In genomic region chr3:146583478-146583877, GRCm38 (mm10) we compare ENCODE assay signal across 23 mouse cellular contexts. TPM values are rescaled to one million over a fixed set of nuclear protein-coding genes. Genes with fewer than 3 reads are reported as not detected.
DNase-seq lines count a peak whose midpoint lies in the region; ATAC-seq and TF ChIP-seq lines count a peak whose summit lies in the region.
"Had no signal": no experiment of that assay in that cellular context is flagged by ENCODE, and none has a peak within 500 bp of the region (broad histone marks: within the 10 kb centered on the region; RNA-seq: fewer than 3 reads in every experiment).

No protein-coding gene starts in this region.

- WGBS in forebrain, postnatal 0 days = 84% methylated on average over 4 of the region's 4 CpGs
- 84% methylated on average over 4 of the region's 4 CpGs for WGBS in forebrain, embryonic 11.5 days
- 45% methylated on average over 4 of the region's 4 CpGs for WGBS in heart, postnatal 0 days

- no peak overlapping the region for H3K4me2 ChIP-seq in forebrain, postnatal 0 days (ENCODE audit: low read depth)
- no peak overlapping the region for H3K4me2 ChIP-seq in forebrain, embryonic 11.5 days (ENCODE audit: low read depth, low read length, severe bottlenecking)
- H3K4me2 ChIP-seq in heart, postnatal 0 days (ENCODE audit: low read depth, low read length) = peak overlapping the region; percentile 44
- H3K4me2 ChIP-seq: hindbrain, embryonic 15.5 days; liver, embryonic 13.5 days; midbrain, embryonic 12.5 days; neural tube, embryonic 15.5 days had no signal

- H3K9ac ChIP-seq in forebrain, postnatal 0 days = no peak overlapping the region
- no peak overlapping the region for H3K9ac ChIP-seq in forebrain, embryonic 11.5 days (ENCODE audit: low read length)
- no peak overlapping the region for H3K9ac ChIP-seq in heart, postnatal 0 days (replicated peaks; ENCODE audit: low read depth, low read length)
- H3K9ac ChIP-seq: hindbrain, embryonic 15.5 days; liver, embryonic 13.5 days; midbrain, embryonic 12.5 days; neural tube, embryonic 15.5 days had no signal

- intact Hi-C loops in heart, postnatal 10 days (cut with DNase I) = no loop called here

- no peak for TF ChIP-seq CTCF in forebrain, postnatal 0 days (IDR thresholded peaks at IDR 0.05; ENCODE audit: low read depth)
- TF ChIP-seq CTCF in heart, postnatal 0 days (IDR thresholded peaks at IDR 0.05; ENCODE audit: low read depth) = no peak
- no peak for TF ChIP-seq CTCF in cortical plate, adult 2 months (IDR thresholded peaks at IDR 0.05; ENCODE audit: extremely low read depth, insufficient read depth, low read length)

- H3K4me1 ChIP-seq in forebrain, postnatal 0 days (ENCODE audit: insufficient read depth) = no peaks in the 10 kb centered on the region
- H3K4me1 ChIP-seq in forebrain, embryonic 11.5 days (replicated peaks; ENCODE audit: control insufficient read depth, insufficient read depth, low read length) = no peaks in the 10 kb centered on the region
- H3K4me1 ChIP-seq in heart, postnatal 0 days (ENCODE audit: control insufficient read depth, insufficient read depth) = no peaks in the 10 kb centered on the region
- H3K4me1 ChIP-seq in cortical plate, adult 2 months (ENCODE audit: control insufficient read depth, insufficient read depth, low read length) = no peaks in the 10 kb centered on the region
- H3K4me1 ChIP-seq: hindbrain, embryonic 15.5 days; liver, embryonic 13.5 days; midbrain, embryonic 12.5 days; neural tube, embryonic 15.5 days had no signal

- no peaks in the 10 kb centered on the region for H3K27me3 ChIP-seq in forebrain, postnatal 0 days (ENCODE audit: insufficient read depth, low read length)
- no peaks in the 10 kb centered on the region for H3K27me3 ChIP-seq in forebrain, embryonic 11.5 days (ENCODE audit: control insufficient read depth, insufficient read depth, low read length)
- H3K27me3 ChIP-seq in heart, postnatal 0 days (ENCODE audit: control insufficient read depth, insufficient read depth, low read length) = no peaks in the 10 kb centered on the region
- H3K27me3 ChIP-seq: hindbrain, embryonic 15.5 days; liver, embryonic 13.5 days; midbrain, embryonic 12.5 days; neural tube, embryonic 15.5 days had no signal

- DNase-seq in forebrain, postnatal 0 days = no peak
- no peak for DNase-seq in forebrain, embryonic 11.5 days (ENCODE audit: low spot score)
- DNase-seq in heart, postnatal 0 days (ENCODE audit: low spot score) = no peak
- no peak for DNase-seq in heart, postnatal 10 days
- no peak for DNase-seq in adrenal gland, postnatal 25 days
- DNase-seq: adrenal gland, postnatal 14 days; cerebellum, adult 9-11 months; gastrocnemius, postnatal 14 days; liver, embryonic 13.5 days; right cerebral cortex, postnatal 25 days had no signal

- peak overlapping the region; percentile 29; the same call in 1 of the 2 replicates for H3K27ac ChIP-seq in forebrain, postnatal 0 days (ENCODE audit: low read depth, low read length)
- H3K27ac ChIP-seq in forebrain, embryonic 11.5 days (ENCODE audit: low read depth, low read length) = no peak overlapping the region
- H3K27ac ChIP-seq in heart, postnatal 0 days (ENCODE audit: low read depth) = no peak overlapping the region
- H3K27ac ChIP-seq in cortical plate, adult 2 months (ENCODE audit: insufficient read depth, low read length) = peak overlapping the region; percentile 4; the same call in 1 of the 2 replicates
- H3K27ac ChIP-seq: hindbrain, embryonic 15.5 days; liver, embryonic 13.5 days; midbrain, embryonic 12.5 days; neural tube, embryonic 15.5 days had no signal

- TF ChIP-seq POLR2A in cortical plate, adult 2 months (IDR thresholded peaks at IDR 0.05; ENCODE audit: extremely low read depth, insufficient read depth, low read length) = no peak

- no peaks in the 10 kb centered on the region for H3K36me3 ChIP-seq in forebrain, postnatal 0 days (ENCODE audit: insufficient read depth)
- H3K36me3 ChIP-seq in forebrain, embryonic 11.5 days (ENCODE audit: control insufficient read depth, insufficient read depth, low read length) = no peaks in the 10 kb centered on the region
- no peaks in the 10 kb centered on the region for H3K36me3 ChIP-seq in heart, postnatal 0 days (replicated peaks; ENCODE audit: control insufficient read depth, insufficient read depth, low read length)
- H3K36me3 ChIP-seq: hindbrain, embryonic 15.5 days; liver, embryonic 13.5 days; midbrain, embryonic 12.5 days; neural tube, embryonic 15.5 days had no signal

- no peaks in the 10 kb centered on the region for H3K9me3 ChIP-seq in forebrain, postnatal 0 days (ENCODE audit: low read length)
- no peaks in the 10 kb centered on the region for H3K9me3 ChIP-seq in forebrain, embryonic 11.5 days (ENCODE audit: control insufficient read depth, low read length)
- H3K9me3 ChIP-seq in heart, postnatal 0 days (replicated peaks; ENCODE audit: control insufficient read depth, low read length) = no peaks in the 10 kb centered on the region
- H3K9me3 ChIP-seq: hindbrain, embryonic 15.5 days; liver, embryonic 13.5 days; midbrain, embryonic 12.5 days; neural tube, embryonic 15.5 days had no signal

- no peak overlapping the region for H3K4me3 ChIP-seq in forebrain, postnatal 0 days (ENCODE audit: low read depth, low read length)
- no peak overlapping the region for H3K4me3 ChIP-seq in forebrain, embryonic 11.5 days (ENCODE audit: low read depth, low read length)
- 0 out of 2 replicates have a peak overlapping the region, but pooled peaks have one; percentile 7 for H3K4me3 ChIP-seq in heart, postnatal 0 days (ENCODE audit: low read depth, low read length)
- H3K4me3 ChIP-seq in cortical plate, adult 2 months (ENCODE audit: insufficient read depth, low read length) = no peak overlapping the region
- H3K4me3 ChIP-seq: hindbrain, embryonic 15.5 days; liver, embryonic 13.5 days; midbrain, embryonic 12.5 days; neural tube, embryonic 15.5 days had no signal

- ATAC-seq in forebrain, postnatal 0 days = no peak
- ATAC-seq in forebrain, embryonic 11.5 days (replicated peaks; ENCODE audit: low FRiP score) = no peak
- no peak for ATAC-seq in heart, postnatal 0 days (ENCODE audit: insufficient read depth, low read depth)
- ATAC-seq in megakaryocyte-erythroid progenitor cell, adult 5-6 weeks (replicated peaks; ENCODE audit: low FRiP score, low TSS enrichment, poor library complexity, severe bottlenecking) = peak; percentile 52
- no peak for ATAC-seq in CD4-positive, CD25-positive, alpha-beta regulatory T cell, adult 4 months
- ATAC-seq: forebrain, embryonic 16.5 days; intestine, embryonic 16.5 days had no signal

- TF ChIP-seq EP300 in heart, postnatal 0 days (IDR thresholded peaks at IDR 0.05; ENCODE audit: low read depth) = no peak

RNA-seq across cellular contexts. Expression of gene Uox, which starts 13.3 kb away (rescaled TPM):
- 0.08 and 0.43 TPM in 2 replicates for total RNA-seq in forebrain, postnatal 0 days (2014; rRNA removed)
- 0.19 and 0.25 TPM in 2 replicates for polyA plus RNA-seq in forebrain, postnatal 0 days (2015; fragmentation: Nextera tagmentation; extraction: Ambion mirVana)
- not detected in 2 replicates for polyA plus RNA-seq in forebrain, embryonic 11.5 days (2014; fragmentation: Nextera tagmentation; extraction: Ambion mirVana)
- 1.6 and 4.5 TPM in 2 replicates for total RNA-seq in heart, postnatal 0 days (2014; rRNA removed; ENCODE audit: low replicate concordance)
- 0.05 and 0.10 TPM in 2 replicates for polyA plus RNA-seq in heart, postnatal 0 days (2015; fragmentation: Nextera tagmentation; extraction: Ambion mirVana)
- not detected for total RNA-seq in heart, postnatal 10 days (2021)
- polyA plus RNA-seq in cortical plate, adult 2 months (2012; rRNA removed) = 0.74 and 0.75 TPM in 2 replicates
- not detected in 2 replicates for total RNA-seq in megakaryocyte-erythroid progenitor cell, adult 5-6 weeks (2014; fragmentation: Nextera tagmentation)
- not detected in 2 replicates for total RNA-seq in megakaryocyte-erythroid progenitor cell, adult 5-6 weeks (2017)
- not detected for polyA plus RNA-seq in CD4-positive, CD25-positive, alpha-beta regulatory T cell, adult 4 months (2017; shearing (Covaris generic))
- 13.0 TPM in 1 of 2 replicates, not detected in the other for total RNA-seq in adrenal gland, postnatal 25 days (2021)
- total RNA-seq: gastrocnemius, postnatal 14 days had no signal
- polyA plus RNA-seq: forebrain, embryonic 16.5 days; limb, embryonic 11.5 days; midbrain, embryonic 12.5 days; neural tube, embryonic 15.5 days had no signal

RNA-seq across cellular contexts. Expression of gene Dnase2b, which starts 31.9 kb away (rescaled TPM):
- total RNA-seq in forebrain, postnatal 0 days (2014; rRNA removed) = not detected in 2 replicates
- not detected in 2 replicates for polyA plus RNA-seq in forebrain, postnatal 0 days (2015; fragmentation: Nextera tagmentation; extraction: Ambion mirVana)
- not detected in 2 replicates for polyA plus RNA-seq in forebrain, embryonic 11.5 days (2014; fragmentation: Nextera tagmentation; extraction: Ambion mirVana)
- not detected in 2 replicates for total RNA-seq in heart, postnatal 0 days (2014; rRNA removed; ENCODE audit: low replicate concordance)
- polyA plus RNA-seq in heart, postnatal 0 days (2015; fragmentation: Nextera tagmentation; extraction: Ambion mirVana) = not detected in 2 replicates
- not detected for total RNA-seq in heart, postnatal 10 days (2021)
- polyA plus RNA-seq in cortical plate, adult 2 months (2012; rRNA removed) = 0.04 TPM in 1 of 2 replicates, not detected in the other
- not detected in 2 replicates for total RNA-seq in megakaryocyte-erythroid progenitor cell, adult 5-6 weeks (2014; fragmentation: Nextera tagmentation)
- total RNA-seq in megakaryocyte-erythroid progenitor cell, adult 5-6 weeks (2017) = not detected in 2 replicates
- polyA plus RNA-seq in CD4-positive, CD25-positive, alpha-beta regulatory T cell, adult 4 months (2017; shearing (Covaris generic)) = not detected
- 0.33 TPM in 1 of 2 replicates, not detected in the other for total RNA-seq in adrenal gland, postnatal 25 days (2021)
- total RNA-seq: gastrocnemius, postnatal 14 days; layer of hippocampus, adult 18-20 months; left cerebral cortex, adult 18-20 months had no signal
- polyA plus RNA-seq: forebrain, embryonic 16.5 days; hindbrain, embryonic 15.5 days; kidney, embryonic 16.5 days; limb, embryonic 11.5 days; lung, embryonic 16.5 days; midbrain, embryonic 12.5 days; neural tube, embryonic 15.5 days had no signal

Comparison
In these comparisons a context has a peak if more than half of its experiments do, and no peak if none do; other contexts are left out.
1. H3K27ac ChIP-seq: peak in forebrain, postnatal 0 days (single experiment) and cortical plate, adult 2 months (single experiment); none in forebrain, embryonic 11.5 days (single experiment) and heart, postnatal 0 days (single experiment).